In genomic region chr1:58972851-58973365, GRCm38 (mm10) we compare ENCODE assay signal across 8 mouse cellular contexts. TPM values are rescaled to one million over a fixed set of nuclear protein-coding genes. Genes with fewer than 3 reads are reported as not detected.
DNase-seq lines count a peak whose midpoint lies in the region; ATAC-seq and TF ChIP-seq lines count a peak whose summit lies in the region.

No protein-coding gene starts in this region.

- peak in 1 of 2 experiments; percentile 86 for DNase-seq in cerebellum, adult 2 months
- DNase-seq in cerebellum, adult 11 months = no peak
- DNase-seq in spleen, adult 2 months (ENCODE audit: low read depth in 1 of 2, low spot score in 2 of 2) = no peak
- no peak for DNase-seq in spleen, postnatal 14 days (ENCODE audit: low spot score in 2 of 2)
- no peak for DNase-seq in limb, embryonic 14.5 days (ENCODE audit: low spot score)
- DNase-seq in stomach, postnatal 0 days (ENCODE audit: low spot score) = no peak
- no peak for DNase-seq in embryo, embryonic 11 days
- no peak for DNase-seq in adrenal gland, postnatal 14 days

- peaks cover under 1% of the 10 kb centered on the region; the same call in 1 of the 2 replicates for H3K36me3 ChIP-seq in spleen, adult 2 months (ENCODE audit: control insufficient read depth, insufficient read depth, low read length)
- peaks cover 5% of the 10 kb centered on the region; the same call in 1 of the 2 replicates for H3K36me3 ChIP-seq in limb, embryonic 14.5 days (ENCODE audit: control insufficient read depth, insufficient read depth, low read length)
- no peaks in the 10 kb centered on the region for H3K36me3 ChIP-seq in stomach, postnatal 0 days (ENCODE audit: control insufficient read depth, insufficient read depth, low read length)

- H3K27me3 ChIP-seq in cerebellum, adult 2 months (ENCODE audit: control insufficient read depth, insufficient read depth, low read length) = no peaks in the 10 kb centered on the region
- H3K27me3 ChIP-seq in spleen, adult 2 months (ENCODE audit: control insufficient read depth, insufficient read depth, low read length) = no peaks in the 10 kb centered on the region
- H3K27me3 ChIP-seq in limb, embryonic 14.5 days (ENCODE audit: control insufficient read depth, insufficient read depth, low read length) = no peaks in the 10 kb centered on the region
- no peaks in the 10 kb centered on the region for H3K27me3 ChIP-seq in stomach, postnatal 0 days (ENCODE audit: control insufficient read depth, insufficient read depth, low read length)

- H3K9ac ChIP-seq in limb, embryonic 14.5 days (ENCODE audit: low read depth, low read length, severe bottlenecking) = peak overlapping the region; percentile 82
- peak overlapping the region; percentile 91 for H3K9ac ChIP-seq in stomach, postnatal 0 days (ENCODE audit: low read length)

- H3K27ac ChIP-seq in cerebellum, adult 2 months (ENCODE audit: insufficient read depth, low read length) = peak overlapping the region; percentile 90
- peak overlapping the region; percentile 73 for H3K27ac ChIP-seq in spleen, adult 2 months (ENCODE audit: insufficient read depth, low read length)
- H3K27ac ChIP-seq in limb, embryonic 14.5 days (replicated peaks; ENCODE audit: low read depth, low read length) = peak overlapping the region; percentile 45; the same call in 1 of the 2 replicates
- peak overlapping the region; percentile 92 for H3K27ac ChIP-seq in stomach, postnatal 0 days (replicated peaks)

- peak overlapping the region; percentile 93 for H3K4me3 ChIP-seq in cerebellum, adult 2 months (replicated peaks; ENCODE audit: insufficient read depth, low read depth, low read length)
- peak overlapping the region; percentile 95 for H3K4me3 ChIP-seq in spleen, adult 2 months (ENCODE audit: extremely low read depth, insufficient read depth, insufficient read length)
- peak overlapping the region; percentile 85 for H3K4me3 ChIP-seq in limb, embryonic 14.5 days (replicated peaks; ENCODE audit: low read length)
- H3K4me3 ChIP-seq in stomach, postnatal 0 days (ENCODE audit: low read depth, low read length) = peak overlapping the region; percentile 88

- TF ChIP-seq CTCF in cerebellum, adult 2 months (IDR thresholded peaks at IDR 0.05; ENCODE audit: borderline replicate concordance, insufficient read depth, low read depth, low read length) = no peak
- TF ChIP-seq CTCF in spleen, adult 2 months (IDR thresholded peaks at IDR 0.05; ENCODE audit: extremely low read depth, insufficient read depth, insufficient read length, insufficient replicate concordance) = no peak
- no peak for TF ChIP-seq CTCF in stomach, postnatal 0 days (IDR thresholded peaks at IDR 0.05; ENCODE audit: low read depth)

- TF ChIP-seq EP300 in stomach, postnatal 0 days (optimal IDR thresholded peaks at IDR 0.05) = no peak

- H3K4me1 ChIP-seq in cerebellum, adult 2 months (ENCODE audit: control insufficient read depth, insufficient read depth, low read length) = peaks cover 8% of the 10 kb centered on the region; the same call in 1 of the 2 replicates
- H3K4me1 ChIP-seq in spleen, adult 2 months (ENCODE audit: control insufficient read depth, insufficient read depth, insufficient read length) = peaks cover 15% of the 10 kb centered on the region
- peaks cover 9% of the 10 kb centered on the region; the same call in 1 of the 2 replicates for H3K4me1 ChIP-seq in limb, embryonic 14.5 days (ENCODE audit: control insufficient read depth, insufficient read depth, low read length)
- no peaks in the 10 kb centered on the region for H3K4me1 ChIP-seq in stomach, postnatal 0 days (replicated peaks; ENCODE audit: control insufficient read depth, insufficient read depth)

- under 1% methylated on average over 28 of the region's 28 CpGs for WGBS in cerebellum, adult 2 months
- under 1% methylated on average over 28 of the region's 28 CpGs for WGBS in spleen, adult 2 months
- WGBS in limb, embryonic 14.5 days = under 1% methylated on average over 28 of the region's 28 CpGs
- WGBS in stomach, postnatal 0 days = under 1% methylated on average over 28 of the region's 28 CpGs

- peak overlapping the region; percentile 56 for H3K4me2 ChIP-seq in limb, embryonic 14.5 days (replicated peaks; ENCODE audit: low read depth, low read length, severe bottlenecking)
- H3K4me2 ChIP-seq in stomach, postnatal 0 days (replicated peaks; ENCODE audit: low read depth) = peak overlapping the region; percentile 90

- ATAC-seq in limb, embryonic 14.5 days (ENCODE audit: low FRiP score, low read depth) = peak; percentile 10
- ATAC-seq in stomach, postnatal 0 days (ENCODE audit: low FRiP score, low TSS enrichment) = peak; percentile 23; the same call in 1 of the 2 replicates

- no peak for TF ChIP-seq POLR2A in cerebellum, adult 2 months (IDR thresholded peaks at IDR 0.05; ENCODE audit: borderline replicate concordance, insufficient read depth, low read length)
- peak; percentile 60 for TF ChIP-seq POLR2A in spleen, adult 2 months (IDR thresholded peaks at IDR 0.05; ENCODE audit: low read depth, low read length)
- TF ChIP-seq POLR2A in limb, embryonic 14.5 days (IDR thresholded peaks at IDR 0.05; ENCODE audit: borderline replicate concordance, extremely low read depth, insufficient read depth, insufficient read length) = 0 out of 2 replicates have a peak, but pooled peaks have one; percentile 24

- H3K9me3 ChIP-seq in limb, embryonic 14.5 days (ENCODE audit: control insufficient read depth, low read length) = no peaks in the 10 kb centered on the region
- H3K9me3 ChIP-seq in stomach, postnatal 0 days (ENCODE audit: control insufficient read depth, low read length) = no peaks in the 10 kb centered on the region

RNA-seq across cellular contexts. Expression of gene Trak2, which starts 0.3 kb away (rescaled TPM):
- polyA plus RNA-seq in cerebellum, adult 2 months (2012; rRNA removed) = 65.4 and 66.2 TPM in 2 replicates
- polyA plus RNA-seq in spleen, adult 2 months (2012; rRNA removed) = 47.4 and 51.6 TPM in 2 replicates
- polyA plus RNA-seq in limb, embryonic 14.5 days (2012; rRNA removed) = 15.8 and 19.9 TPM in 2 replicates
- 11.9 and 12.5 TPM in 2 replicates for polyA plus RNA-seq in limb, embryonic 14.5 days (2014; fragmentation: Nextera tagmentation; extraction: Ambion mirVana)
- 7.3 and 8.7 TPM in 2 replicates for polyA plus RNA-seq in stomach, postnatal 0 days (2015; fragmentation: Nextera tagmentation; extraction: Ambion mirVana)
- 44.5 and 55.7 TPM in 2 replicates for total RNA-seq in adrenal gland, postnatal 14 days (2021)

RNA-seq across cellular contexts. Expression of gene Stradb, which starts 0.4 kb away (rescaled TPM):
- polyA plus RNA-seq in cerebellum, adult 2 months (2012; rRNA removed) = 26.5 and 27.7 TPM in 2 replicates
- polyA plus RNA-seq in spleen, adult 2 months (2012; rRNA removed) = 8.9 and 10.5 TPM in 2 replicates
- 15.9 and 18.6 TPM in 2 replicates for polyA plus RNA-seq in limb, embryonic 14.5 days (2012; rRNA removed)
- polyA plus RNA-seq in limb, embryonic 14.5 days (2014; fragmentation: Nextera tagmentation; extraction: Ambion mirVana) = 21.6 and 22.3 TPM in 2 replicates
- polyA plus RNA-seq in stomach, postnatal 0 days (2015; fragmentation: Nextera tagmentation; extraction: Ambion mirVana) = 17.4 and 18.5 TPM in 2 replicates
- 40.0 and 51.1 TPM in 2 replicates for total RNA-seq in adrenal gland, postnatal 14 days (2021)
